Mouse (Mus musculus) kidney, adult 8-10 months (tissue): ENCODE data around the gene Cdca4.
A peak's percentile ranks its signal among the peaks of the same experiment; 100 is the strongest.
"Not testable (repeated sequence)": the region's sequence is repeated elsewhere in the genome, so short reads cannot be mapped to it uniquely, and the experiment has no call there.

Experiments
- DNase-seq, 2 experiments: peaks; one replicate each; pipeline ENCODE4 v3.0.0; 2022

Cdca4 gene

DNA sequence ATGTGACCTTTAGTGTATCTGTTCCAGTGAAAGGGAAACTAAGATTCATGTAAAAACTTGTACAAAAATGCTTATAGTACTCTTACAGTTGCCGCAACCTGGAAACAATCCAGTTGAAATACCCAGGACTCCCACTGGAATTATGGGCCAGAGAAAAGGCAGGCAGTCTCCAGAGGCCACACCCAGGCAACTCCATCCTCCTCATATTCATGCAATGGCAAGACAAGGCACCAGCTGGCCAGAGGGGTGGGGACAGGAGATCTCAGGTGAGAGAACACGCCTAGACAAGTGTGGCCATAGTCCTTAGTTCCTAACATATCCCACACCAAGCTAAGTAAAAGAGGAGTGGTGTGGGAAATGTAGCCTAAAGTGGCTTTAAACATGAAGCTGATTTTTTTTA, 6.5 kb downstream of the Cdca4 start:
- DNase-seq: no peak

DNA sequence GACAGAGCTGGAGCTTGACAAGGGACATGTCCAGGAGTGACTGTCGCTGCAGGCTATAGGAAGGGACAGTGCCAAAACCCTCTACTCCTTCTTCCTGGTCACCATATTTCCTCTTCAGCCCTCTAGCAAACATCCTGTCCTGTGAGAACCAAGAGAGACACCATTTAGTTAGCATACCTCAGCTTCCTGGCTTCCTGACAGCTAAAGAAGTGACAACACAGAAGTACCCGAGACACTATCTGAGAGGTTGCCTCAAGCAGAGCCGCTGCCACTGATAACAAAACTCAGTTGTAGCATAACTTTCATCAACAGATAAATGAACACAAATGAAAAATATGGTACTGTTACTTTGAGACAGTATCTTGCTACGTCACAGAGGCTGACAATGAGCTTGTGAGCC, 7.2 kb downstream of the Cdca4 start:
- no peak for DNase-seq

DNA sequence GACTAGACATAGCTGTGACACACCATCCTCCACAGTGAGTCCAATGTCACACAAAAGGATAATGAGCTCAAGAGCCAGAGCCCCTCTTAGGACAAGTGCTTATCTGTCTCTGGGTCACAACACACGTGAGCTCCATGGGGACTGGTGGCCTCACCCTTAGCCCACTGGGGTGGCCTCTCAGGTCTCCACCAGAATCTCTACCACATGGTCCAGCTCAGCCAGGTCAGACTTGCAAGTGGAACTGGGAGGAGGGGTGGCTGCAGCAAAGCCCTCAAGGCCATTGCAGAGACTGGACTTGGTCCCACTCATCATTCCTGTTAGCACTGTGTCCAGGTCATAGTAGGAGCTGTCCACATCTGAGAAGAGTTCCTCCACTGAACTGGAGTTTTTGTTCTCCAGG, 8.0 kb downstream of the Cdca4 start:
- no peak for DNase-seq

DNA sequence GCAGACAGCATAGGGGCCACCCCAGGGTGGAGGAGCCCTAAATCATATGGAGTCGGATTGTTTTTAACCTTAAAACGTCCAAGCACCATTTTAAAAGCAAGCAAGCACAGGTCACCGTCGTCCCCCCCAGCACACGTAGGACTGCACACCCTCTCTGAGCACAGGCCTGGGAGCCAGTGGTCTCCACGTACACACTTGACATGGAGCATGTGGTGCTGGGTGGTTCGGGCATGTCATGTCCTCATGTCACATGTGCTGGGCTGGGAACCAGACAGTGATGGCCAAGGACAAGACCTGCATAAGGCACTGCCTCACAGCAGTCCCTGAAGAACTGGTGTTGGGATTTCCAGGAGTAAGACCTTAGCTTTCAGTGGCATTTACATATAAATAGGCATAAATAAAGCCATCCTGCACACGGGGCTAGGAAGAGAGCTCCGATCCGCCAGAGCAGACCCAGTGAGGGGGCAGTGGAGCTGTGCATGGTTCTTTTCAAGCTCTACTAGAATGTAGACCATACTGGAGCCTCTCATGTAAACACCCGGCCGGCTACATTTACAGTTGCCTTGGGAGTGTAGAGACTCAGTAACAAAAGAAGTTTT, 8.7 kb downstream of the Cdca4 start:
- DNase-seq: no peak

DNA sequence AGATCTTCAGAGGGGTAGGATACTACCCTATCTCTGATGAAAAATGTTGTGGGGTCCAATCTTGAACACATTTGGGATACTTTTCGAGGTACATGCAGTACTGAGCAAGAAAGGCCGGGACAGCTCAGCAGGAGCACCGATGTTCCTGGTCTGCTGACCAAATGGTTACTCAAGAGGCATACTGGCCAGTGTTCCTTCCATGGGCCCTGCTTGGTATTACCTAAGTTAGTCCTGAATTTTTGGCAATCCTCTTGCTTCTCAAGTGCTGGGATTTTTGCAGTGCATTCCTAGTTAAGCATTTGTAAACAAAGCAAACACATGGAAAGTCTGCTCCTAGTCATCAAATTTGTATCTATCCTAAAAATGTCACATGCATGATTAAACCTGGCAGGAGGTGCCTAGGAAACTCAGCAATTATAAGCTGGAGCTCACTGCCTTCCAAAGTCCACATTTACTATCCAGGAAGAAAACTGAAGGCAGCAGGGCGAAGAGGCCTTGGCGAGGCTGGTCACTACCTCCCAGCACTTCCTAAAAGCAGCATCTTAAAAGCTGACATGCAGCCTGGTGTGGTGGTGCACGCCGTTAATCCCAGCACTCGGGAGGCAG, 10.1 kb downstream of the Cdca4 start:
- DNase-seq: peak; percentile 61 to 75

DNA sequence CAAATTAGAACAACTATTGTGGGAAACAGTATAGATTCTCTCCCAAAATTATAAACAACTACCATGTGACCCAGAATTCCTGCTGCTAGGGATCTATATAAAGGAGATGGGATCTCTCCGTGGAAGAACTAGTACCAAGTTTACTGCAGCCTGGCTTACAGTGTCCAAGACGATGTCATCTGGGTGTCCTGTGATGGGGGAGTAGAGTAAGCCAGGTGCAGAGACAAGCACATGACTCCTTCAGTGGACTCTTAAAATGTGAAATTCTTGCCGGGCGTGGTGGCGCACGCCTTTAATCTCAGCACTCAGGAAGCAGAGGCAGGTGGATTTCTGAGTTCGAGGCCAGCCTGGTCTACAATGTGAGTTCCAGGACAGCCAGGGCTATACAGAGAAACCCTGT, 12.4 kb downstream of the Cdca4 start:
- not testable (repeated sequence) for DNase-seq

DNA sequence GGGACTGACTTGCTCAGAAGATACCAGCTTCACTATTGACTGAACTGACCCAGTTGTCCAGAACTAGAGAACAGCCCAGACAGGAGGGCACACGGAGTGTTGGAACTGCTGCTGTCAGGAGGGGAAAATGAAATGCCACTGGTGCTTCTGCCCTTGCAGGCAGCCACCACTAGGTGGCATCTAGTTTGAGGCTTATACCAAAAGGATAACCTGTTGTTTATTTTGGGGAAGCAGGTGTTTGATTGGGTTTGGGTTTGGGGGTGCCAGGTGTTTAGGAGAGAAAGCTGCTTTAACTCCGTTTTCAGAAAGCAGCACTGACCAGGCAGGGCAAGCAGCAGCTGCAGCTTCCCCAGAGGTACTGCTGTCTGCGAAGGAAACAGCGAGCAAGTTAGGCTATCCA, 12.9 kb downstream of the Cdca4 start:
- DNase-seq: peak; percentile 52 to 74

DNA sequence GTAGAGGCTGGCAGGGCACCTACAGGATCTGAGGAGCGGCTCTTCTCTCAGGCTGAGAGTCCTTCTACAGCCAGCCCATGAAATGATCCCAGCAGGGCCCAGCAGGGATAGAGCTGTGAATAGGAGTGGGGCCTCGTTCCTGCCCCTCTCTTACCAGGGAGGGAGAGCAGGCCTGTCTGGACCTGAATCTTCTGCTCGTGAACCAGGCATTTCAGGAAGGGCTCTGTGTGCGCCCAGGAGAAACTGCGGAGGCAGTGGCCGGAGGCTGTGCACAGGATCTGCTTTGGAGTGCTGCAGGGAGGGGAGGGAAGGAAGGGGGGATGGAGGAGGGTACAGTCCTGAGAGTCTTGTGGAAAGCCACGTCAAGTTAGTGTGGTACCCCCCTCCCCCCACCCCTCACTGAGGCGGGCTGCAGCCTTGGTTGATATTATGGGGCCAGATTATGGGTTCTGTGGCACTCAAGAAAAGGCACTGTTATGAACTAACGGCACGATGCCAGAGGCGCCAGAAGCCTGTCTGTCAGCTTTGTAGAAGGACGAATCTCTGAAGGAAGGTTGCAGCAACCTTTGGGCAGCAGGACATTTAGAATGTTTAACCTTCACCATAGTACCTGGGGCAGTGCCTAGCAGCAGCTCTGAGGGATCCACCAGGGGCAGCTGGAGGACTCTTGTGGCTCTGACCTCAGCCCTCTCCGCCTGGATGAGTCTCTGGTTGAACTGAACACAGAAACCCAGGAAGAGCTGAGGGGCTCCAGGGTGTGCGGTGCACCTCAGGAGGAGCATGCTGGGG, 14.3 kb downstream of the Cdca4 start:
- DNase-seq: peak; percentile 58 to 76

DNA sequence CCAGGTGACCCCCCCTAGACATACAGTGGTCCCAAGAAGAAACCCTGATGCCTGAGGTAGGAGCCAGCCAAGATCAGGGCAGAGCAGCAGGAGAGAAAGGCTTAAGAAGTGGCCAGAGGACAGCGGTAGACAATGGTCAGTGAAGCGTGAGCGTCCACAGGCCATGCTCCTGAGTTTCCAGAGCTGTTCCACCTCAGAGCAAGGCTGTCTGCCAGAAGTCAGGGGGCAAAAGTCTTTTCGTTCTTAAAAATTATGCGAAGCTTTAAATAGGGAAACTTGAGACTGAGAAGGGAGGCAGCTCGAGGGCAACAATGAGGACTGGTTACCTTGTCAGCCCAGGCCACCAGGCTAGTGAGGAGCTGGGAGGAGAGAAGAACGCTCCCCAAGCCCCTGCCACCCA, 15.9 kb downstream of the Cdca4 start:
- DNase-seq: peak; percentile 81 to 85

DNA sequence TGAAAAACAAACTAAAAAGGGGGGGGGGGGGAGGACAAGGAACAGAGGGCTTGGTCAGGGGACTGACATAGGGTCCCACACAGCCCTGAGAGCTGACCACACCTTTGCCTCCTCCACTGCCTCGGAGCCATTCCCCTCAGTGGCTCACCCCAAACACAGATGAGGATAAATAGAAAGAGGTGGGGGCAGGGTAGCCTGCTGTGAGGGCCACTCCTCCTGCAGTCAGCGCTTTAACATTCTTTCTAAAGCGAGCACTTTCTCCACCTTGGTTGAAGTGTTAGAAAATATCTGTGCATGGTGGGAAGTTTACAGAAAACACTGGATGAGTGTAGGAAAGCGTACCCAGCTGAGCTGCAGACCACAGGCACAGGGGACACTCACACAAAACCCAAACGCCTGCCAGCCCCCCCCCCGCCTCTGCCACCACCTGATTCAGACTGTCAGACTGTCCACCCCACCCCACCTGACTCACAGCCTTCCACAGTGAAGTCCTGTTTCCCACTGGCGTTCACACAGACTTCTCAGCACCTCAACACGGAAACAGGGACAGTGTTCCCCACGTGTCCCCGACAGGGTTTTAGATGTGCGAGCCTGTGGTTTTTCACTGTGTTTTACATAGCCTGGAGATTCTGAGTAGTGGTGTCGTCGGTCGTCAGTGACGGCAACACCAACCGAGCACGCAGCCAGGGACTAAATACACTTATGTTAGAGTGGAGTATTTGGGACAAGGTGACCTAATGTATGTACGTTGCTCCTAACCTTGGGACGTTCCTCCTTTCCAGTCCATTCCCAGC, 18.9 kb downstream of the Cdca4 start:
- no peak for DNase-seq

DNA sequence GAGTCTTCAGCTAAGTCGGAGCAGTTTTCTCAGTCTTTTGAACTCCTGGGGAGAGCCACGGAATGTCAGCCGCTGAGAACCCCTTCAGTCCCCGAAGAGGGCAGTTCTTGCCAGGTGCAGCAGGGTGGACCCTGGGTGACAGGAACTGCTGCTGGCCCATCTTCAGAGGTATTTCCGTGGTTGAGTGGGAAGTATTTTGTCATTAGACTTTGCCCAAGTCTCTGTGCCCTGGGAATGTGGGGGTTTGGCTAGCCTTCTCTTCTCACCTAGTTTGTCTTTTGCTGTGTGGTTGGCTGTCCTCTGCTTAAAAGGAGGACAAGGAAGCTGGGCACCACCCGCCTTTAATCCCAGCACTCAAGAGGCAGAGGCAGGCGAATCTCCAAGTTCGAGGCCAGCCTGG, 19.6 kb downstream of the Cdca4 start:
- peak; percentile 61 to 77 for DNase-seq

DNA sequence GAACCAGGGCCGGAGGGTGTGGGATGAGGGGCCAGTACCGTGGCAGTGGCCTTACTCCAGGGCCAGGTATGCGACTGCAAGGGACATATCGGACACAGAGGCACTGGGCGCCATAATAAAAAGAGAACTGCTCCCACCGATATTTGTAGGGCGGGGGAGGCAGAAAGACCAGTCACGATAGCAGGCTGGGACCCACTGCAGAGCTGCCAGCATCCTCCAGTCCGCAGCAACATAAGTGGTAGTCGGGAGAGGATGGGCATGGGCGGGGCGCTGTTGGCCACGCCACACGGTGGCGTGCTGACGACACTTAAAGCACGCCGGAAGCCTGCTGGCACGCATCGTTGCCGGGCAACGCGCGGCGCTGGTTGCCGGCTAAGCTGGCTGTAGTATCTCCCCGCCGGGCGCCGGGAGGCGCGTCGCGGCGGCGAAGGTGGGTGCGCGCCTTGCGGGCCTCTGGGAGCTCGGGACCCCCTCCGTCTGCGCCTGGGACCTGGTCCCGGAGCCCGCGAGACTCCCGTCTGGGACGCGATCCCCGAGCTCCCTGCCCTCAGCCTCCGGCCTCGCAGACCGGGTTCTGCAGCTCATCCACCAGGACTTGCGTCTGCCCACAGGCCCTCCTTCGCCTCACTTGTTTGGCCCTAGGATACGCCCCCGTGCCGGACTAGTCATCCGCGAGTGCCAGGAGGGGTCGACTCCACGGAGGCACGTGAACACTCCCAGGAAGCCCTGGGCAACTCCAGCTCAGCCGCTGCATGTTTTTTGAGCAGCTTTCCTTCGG, 20.4 kb downstream of the Cdca4 start, which contains the start of gene Clba1:
TSS of gene Clba1 (plus strand) at position 351 of the 778 bp plus-strand sequence.
- DNase-seq: peak; percentile 91 to 94

DNA sequence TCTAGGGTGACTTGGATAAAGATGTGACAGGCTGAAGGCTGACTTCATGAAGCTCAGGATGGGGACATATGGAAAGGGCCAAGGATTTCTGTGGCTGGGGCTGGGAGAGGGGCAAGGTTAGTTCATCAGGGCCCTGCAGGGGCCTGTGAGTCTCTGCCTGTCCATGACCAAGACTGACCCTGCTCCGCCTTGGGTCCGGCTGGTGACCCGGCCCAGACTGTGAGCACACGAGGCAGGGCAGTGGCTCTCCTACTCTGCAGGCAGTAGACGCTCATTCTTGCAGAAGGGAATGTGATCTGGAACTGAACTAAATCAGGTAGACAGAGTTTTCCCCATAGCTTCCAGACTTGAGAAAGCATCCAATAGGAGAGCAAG, 21.0 kb downstream of the Cdca4 start:
- DNase-seq: no peak

DNA sequence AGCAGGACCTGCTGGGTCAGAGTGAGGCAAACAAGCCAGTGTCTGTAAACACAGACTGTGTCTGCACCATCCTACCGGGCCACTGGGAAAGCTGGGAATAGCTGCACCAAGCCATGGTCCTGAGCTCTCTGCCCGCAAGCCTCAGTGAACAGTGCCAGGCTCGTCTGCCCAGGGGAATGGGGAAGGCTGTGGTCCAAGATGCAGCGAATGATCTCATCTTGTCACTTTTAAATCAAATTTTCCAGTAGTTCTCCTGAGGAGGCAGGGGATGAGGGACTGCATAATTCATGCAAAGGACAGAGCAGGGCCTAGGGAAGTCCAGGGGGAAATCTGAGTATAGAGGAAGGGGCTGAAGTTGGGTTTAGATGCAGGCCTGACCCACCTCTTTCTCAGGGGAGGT, 21.4 kb downstream of the Cdca4 start:
- DNase-seq: no peak

DNA sequence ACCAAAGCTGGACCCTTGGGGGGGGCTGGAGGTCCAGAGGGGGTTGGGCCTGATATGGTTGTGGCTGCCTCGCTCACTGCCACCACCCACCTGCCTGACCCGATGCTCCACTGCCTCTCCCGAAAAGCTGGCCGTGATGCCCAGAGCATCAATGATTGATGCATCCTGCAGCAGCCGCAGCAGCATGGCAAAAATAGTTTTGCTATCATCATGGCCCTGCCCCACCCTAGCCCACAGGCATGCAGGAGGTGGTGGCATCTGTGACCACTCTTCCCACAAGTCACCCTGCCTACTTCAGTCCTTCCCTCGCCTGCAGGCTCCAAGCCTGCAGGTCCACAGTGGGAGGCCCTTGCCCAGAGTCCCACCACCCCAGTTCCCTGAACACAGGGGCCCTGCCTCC, 23.2 kb downstream of the Cdca4 start:
- no peak for DNase-seq

DNA sequence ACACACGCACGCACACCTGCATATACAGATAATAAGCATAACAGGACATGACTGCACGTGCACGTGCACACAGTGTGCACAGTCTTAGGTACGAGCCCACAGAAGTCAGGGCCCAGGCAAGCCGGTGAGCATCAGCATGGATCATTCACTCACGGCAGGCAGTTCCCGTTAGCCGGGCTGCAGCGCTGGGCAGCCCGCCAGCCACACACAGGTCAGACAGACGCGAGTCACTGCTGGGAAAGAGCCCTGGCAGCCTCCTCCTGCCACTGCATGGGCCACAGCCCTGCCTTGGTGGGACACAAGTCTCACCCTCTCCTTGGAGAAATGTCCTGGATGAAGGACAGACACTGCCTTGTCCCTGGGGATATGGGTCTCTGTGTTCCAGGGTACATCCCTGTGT, 25.2 kb downstream of the Cdca4 start:
- DNase-seq: no peak

DNA sequence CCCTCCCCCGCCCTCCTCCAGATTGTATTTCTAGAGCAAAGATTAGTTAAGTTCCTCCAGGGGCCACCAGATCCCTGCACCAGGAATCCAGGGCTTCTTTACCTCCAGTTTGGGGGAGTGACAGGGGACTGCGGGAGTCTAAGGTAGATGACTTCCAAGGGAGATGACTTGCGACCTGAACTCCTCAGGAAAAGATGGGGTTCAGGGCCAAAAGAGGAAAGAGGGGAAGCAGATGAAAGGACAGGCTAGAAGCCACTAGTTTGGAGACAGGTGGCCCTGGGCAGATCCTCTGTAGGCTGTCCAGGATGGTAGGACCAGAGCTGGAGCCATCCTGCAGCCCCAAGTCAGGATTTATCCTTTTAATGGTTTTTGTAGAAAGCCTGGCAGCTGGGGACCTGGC, 26.3 kb downstream of the Cdca4 start:
- DNase-seq: no peak

DNA sequence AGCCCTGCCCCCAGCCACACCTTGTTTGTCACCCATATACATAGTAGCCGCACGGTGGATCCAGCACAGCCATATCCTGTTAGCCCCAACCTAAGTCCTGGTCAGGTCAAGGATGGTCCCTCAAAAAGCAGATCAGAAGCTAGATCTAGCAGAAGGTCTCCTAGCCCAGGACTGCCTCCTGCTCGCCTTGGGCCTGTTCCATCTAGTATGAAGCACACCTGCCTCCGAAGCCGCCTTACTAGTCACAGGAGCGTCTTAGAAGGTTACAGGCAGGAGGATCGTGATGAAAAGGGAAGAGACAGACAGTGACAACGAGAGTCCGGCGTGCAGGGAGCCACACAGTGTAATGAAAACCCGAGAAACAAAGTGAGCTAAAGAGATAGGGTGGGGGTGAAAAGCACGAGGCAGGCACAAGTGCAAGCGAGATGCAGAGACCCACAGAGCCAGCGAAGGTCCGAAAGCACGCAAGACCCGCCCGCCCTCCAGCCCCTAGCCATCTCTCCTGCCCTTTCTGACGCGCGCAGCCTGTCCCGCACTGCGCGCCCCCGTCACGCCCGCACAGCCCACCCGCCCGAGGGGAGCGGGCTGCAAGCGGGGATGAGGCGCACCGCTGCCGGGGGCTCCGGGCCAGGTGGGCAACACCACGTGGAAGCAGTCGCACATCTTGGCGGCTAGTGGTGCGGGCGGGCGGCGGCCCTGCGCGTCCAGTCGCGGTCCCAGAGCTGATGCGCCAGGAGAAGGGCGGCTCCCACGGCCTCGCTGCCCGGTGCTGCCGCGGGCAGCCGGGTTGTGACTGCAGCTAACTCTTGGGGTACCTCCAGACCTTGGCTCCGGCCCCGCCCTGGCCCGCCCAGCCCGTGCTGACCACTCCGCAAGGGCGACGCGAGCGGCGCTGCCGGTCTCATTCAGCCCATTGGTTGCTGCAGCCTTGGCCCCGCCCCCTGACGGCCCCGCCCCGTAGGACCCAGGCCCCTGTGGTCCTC, 27.1 kb downstream of the Cdca4 start, which contains the start of gene Ahnak2:
TSS of gene Ahnak2 (minus strand) at position 794 of the 983 bp plus-strand sequence.
- no peak for DNase-seq

DNA sequence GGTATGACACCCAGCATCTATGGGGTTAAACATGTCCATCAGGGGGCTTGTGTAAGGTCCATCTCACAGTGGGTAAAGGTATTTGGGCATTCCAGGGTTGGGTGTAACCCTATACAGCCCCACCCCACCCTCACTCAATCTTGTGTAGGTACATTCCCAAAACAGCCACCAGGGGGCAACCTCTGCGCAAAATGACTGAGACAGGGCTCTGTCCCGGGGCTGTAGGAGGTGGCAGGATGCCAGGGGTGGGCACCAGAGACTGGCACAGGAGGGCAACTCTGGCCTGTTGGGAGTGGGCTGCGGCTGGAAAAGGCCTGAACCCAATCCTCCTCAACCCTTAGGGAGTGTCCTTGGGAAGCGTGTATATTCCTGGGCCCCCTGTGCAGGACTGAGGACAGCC, 28.7 kb downstream of the Cdca4 start:
- peak in 1 of 2 experiments; percentile 79 for DNase-seq

DNA sequence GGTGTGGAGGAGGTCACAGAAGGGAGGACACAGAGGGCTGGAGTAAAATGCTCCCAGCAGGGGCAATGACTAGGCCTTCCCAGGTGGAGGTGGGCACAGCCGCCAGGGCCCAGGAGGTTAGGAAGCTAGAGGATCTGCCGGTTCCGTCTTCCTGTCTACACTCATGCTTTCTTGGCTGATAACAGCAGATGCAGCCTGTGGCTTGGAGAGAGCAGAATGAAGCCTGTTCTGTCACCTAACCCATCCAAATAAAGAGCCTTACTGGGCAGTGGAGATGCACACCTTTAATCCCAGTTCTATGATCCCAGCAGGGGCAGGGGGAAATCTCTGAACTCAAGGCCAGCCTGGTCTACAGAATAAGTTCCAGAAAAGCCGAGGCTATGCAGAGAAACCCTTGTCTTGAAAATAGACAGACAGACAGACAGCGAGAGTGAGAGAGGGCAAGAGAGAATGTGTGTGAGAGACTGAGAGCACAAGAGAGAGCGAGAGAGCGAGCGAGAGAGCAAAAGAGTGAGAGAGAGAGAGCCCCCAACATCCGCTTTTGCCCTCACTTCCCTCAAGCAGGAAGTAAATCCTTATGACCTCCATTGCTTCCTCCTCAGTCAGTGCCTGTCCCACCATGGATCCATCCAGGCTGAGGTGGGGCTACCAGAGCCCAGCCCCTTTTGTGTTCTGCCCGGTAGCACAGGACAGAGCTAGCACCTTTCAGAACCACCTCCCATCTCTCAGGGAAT, 29.8 kb downstream of the Cdca4 start:
- no peak for DNase-seq

DNA sequence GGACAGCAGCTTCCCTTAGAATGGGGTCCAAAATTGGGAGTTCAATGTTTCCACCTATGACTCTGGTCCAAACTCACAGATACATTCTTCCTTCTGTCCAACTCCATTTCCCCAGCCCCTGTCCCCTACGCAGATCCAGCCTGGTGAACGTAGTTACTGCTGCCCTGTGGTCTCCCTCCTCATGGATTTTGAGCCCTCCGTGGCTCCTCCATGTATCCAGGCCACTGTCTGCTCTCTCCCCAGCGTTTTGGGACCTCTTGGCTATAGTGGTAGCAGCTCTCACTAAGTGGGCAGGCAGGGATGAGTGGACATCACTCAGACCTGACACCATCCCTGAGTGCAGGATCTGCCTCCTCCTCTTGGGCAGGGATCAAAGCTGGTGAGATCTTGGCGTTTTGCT, 30.5 kb downstream of the Cdca4 start:
- DNase-seq: no peak
